Mouse (Mus musculus) lung, postnatal 10 days (tissue): ENCODE measurements around the gene Dxo.

Experiments used
- DNase-seq: peaks from one replicate; pipeline ENCODE4 v3.0.0; 2021

Gene Dxo

GRCm38 (mm10) chr17:34836155-34836855 lies 514 bp upstream of the Dxo start:
- DNase-seq = no peak

DNA sequence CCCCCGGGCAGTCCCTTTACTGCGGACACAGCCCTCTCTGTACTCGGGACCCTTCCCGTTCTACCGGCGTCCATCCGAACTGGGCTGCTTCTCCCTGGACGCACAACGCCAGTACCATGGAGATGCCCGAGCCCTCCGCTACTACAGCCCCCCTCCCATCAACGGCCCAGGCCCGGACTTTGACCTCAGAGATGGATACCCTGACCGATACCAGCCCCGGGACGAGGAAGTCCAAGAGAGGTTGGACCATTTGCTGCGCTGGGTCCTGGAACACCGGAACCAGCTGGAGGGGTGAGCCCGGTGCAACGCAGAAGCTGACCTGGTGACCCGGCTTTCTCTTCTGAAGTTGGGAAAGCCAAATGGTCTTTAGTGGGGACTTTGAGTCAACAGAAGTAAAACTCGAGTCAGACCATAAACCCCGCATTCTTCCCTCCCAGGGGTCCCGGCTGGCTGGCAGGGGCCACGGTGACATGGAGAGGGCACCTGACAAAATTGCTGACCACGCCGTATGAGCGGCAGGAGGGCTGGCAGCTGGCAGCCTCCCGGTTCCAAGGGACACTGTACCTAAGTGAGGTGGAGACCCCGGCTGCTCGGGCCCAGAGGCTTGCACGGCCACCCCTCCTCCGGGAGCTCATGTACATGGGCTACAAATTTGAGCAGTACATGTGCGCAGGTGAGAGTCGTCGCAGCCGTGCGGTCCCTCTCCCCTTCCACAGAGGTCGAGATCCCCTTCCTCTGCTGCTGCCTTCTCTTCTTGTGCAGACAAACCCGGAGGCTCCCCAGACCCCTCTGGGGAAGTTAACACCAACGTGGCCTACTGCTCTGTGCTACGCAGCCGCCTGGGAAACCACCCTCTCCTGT lies 875 bp downstream of the Dxo start:
- no peak for DNase-seq

DNA sequence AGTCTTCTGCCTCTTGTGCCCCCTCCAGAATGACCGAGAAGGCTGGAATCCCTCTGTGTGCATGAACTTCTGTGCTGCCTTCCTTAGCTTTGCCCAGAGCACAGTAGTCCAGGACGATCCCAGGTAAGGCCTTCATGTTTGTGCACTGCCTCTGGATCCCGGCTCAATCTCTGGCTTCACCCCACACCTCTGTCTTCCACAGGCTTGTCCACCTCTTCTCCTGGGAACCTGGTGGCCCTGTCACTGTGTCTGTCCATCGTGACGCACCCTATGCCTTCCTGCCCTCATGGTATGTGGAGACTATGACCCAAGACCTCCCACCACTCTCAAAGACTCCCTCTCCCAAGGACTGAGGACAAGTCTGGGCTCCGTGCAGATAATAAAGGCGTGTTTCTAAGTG lies 2.0 kb downstream of the Dxo start:
- no peak for DNase-seq

- no peak for DNase-seq
Measured at GRCm38 (mm10) chr17:34840736-34841307, 4.0 kb downstream of the Dxo start.

DNA sequence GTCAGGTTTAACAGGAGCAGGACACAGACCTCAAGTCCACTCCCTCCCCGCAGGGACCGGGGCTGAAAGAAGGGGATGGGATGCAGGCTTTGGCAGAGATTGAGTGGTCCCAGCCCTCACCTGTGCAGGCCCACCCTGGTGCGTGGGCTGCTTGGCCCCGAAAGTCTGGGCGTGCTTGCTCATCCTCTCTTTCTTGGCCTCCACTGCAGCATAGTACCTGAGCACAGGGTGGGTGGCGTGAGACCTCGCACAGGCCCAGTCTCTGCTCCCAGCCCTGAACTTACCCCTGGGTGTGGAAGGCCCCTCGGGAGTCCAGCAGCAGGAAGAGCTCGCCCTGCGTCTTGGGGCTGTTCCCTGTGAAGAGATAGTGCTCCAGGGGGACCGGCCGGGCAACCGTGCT lies 8.1 kb downstream of the Dxo start:
- DNase-seq = no peak

- DNase-seq = no peak
Measured at GRCm38 (mm10) chr17:34847192-34847591, 10.4 kb downstream of the Dxo start.

- no peak for DNase-seq
Measured at GRCm38 (mm10) chr17:34847615-34848014, 10.8 kb downstream of the Dxo start.

DNA sequence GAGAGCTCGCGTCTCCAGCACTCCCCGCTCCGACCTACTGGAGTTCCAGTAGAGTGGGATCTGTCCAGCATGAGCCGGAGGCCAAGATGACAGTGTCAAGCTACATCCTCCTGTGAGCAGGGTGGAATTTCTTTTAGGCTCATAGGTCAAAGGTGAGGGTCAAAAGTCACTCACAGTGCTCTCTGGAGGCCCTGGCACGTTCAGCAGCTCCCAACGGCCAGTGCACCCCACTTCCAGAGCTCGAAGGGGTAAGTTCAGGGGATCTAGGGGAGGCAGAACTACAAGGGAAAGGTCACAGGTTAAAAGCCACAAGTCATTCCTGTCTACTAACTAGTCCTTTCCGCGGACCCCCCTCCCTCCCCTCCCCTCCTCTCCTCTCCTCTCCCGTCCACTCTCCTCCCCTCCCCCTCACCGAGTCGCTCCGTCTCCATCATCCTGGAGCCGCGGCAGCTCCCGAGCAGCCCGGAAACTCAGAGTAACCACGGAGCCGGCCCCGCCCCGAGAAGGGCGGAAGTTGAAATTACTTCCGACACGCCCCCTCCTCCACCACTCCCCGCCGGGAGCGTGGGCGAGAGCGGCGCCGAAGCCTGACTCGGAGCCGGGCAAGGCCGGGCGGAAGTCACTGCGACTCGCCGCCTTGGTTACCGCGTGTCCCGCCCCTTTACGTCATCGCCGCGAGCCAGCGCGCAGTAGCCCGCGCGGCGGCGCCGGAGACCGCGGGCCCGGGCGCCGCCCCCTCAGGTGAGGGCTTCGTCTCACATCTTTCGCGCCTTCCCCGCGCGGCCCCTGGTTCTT lies 13.1 kb downstream of the Dxo start, which contains the start of the genes Skiv2l and Nelfe:
Gene Skiv2l (minus strand): TSS at position 489 of the 795 bp plus-strand sequence.
Gene Nelfe (plus strand): TSS at position 670 of the 795 bp plus-strand sequence.
- DNase-seq = peak; percentile 99

- DNase-seq = no peak
Measured at GRCm38 (mm10) chr17:34850517-34851125, 13.8 kb downstream of the Dxo start.

DNA sequence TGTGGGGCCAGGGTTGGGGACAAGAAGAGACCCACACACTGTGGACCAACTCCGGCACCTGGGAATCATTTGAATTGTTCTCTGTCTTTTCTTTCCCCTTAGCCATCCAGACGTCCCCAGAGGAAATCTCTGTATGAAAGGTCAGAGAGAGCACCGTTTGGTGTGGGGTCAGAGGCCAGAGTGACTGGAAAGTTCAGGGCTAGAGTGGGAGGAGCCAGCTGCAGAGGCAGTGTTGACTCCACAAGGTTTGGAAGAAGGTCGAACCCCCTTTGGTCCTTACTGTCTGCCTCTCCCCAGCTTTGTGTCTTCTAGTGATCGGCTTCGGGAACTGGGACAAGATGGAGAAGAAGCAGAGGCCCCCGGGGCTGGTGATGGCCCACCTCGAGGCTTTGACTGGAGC lies 16.7 kb downstream of the Dxo start:
- DNase-seq = no peak

DNA sequence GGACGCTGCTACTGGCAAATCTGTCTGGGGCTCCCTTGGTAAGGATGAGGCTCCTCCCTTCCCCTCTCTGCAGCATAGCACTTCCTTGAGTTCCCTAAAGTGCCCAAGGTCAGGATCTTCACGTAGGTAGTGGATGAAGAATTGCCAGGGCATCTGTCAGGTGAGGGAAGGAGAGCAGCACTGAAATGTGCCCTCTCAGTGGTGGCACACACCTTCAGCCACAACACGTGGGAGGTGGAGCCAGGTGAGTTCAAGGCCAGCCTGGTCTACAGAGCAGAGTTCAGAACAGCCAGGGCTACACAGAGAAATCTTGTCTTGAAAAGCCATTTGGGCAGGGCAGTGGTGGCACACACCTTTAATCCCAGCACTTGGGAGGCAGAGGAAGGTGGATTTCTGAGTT lies 17.9 kb downstream of the Dxo start:
- DNase-seq = no peak

GRCm38 (mm10) chr17:34855825-34856224 lies 19.0 kb downstream of the Dxo start:
- DNase-seq = peak; percentile 63

- DNase-seq = no peak
Measured at GRCm38 (mm10) chr17:34858670-34859069, 21.9 kb downstream of the Dxo start.

DNA sequence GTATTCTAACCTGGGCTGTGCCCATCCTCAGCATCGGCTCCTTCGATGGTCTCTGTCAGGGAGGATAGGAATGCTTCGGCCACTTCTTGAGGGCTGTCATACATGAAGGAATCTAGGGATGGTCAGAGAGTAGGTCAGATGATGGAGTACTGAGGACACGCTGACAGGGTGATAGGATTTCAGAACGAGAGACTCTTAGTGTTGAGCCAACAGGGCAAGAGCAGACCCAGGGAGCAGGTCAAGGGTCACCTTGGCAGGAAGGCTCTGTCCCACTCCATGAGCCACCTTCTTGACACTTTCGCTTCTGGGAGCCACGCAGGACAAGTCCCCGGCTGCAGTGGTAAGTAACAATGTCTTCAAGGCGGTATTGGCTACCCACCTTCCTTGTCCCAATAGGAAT lies 23.7 kb downstream of the Dxo start:
- no peak for DNase-seq

DNA sequence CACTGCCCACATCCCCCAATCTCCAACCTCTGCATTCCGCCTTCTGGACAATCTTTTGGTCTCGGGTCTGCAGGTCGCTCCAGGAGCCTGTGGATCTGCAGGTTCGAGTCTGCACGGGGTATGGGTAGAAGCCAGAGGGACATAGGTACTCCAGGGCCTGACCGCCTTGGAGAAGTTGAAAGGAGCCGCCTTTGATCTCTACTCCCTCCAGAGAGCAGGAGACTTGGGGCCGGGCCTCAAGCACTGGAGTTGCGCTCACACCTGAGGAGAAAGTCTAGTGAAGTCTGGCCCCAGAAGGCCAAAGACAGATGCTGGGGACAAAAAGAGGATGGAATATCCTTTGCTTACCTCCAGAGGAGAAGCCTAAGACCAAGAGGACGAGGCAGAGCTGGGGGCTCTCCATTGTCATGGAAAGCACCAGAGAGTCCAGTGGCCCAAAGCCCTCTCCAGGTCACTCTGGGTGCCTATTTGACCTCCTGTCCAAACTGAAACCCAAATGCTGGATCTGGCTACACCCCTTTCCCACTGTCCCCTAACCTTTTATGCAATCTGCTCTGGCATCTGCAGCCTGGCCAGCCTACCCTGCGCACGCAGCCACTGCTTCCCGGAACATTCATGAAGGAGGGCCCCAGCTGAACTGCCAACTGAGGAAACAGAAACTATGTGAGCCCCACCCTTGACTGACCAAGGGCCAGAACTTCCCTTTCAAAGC lies 25.0 kb downstream of the Dxo start:
- peak; percentile 34 for DNase-seq

DNA sequence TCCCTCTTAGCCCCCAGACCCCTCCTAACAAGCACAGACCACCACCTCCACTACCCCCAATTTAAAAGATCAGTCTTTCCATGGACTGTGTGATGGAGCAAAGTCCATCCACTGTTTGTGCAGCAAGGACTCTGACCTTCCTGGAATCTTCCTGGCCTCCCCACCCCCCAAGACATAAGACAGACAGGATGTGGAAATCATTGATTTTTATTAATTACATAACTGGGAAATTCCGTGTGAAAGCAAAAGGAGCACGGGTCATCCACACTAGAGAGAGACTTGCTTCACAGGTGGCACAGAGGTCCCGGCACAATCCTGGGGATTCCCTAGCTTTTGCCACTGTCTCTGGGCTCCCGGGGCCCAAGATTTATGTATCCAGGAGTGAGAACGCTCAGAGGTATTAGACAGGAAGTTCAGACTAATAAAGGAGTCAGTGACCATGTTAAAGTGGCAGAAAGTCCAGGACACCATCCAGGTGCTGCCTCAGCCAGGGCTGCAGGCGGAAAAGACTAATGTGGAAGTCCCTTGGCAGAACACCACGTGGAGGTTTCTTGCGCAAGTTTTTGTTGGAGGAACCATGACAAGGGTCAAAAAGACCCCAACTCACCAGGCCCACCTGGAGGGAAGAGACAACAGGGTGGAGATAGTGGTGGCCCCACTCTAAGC lies 25.7 kb downstream of the Dxo start, which contains the start of gene Cfb:
Gene Cfb (minus strand): TSS at position 103 of the 666 bp plus-strand sequence.
- DNase-seq = no peak

DNA sequence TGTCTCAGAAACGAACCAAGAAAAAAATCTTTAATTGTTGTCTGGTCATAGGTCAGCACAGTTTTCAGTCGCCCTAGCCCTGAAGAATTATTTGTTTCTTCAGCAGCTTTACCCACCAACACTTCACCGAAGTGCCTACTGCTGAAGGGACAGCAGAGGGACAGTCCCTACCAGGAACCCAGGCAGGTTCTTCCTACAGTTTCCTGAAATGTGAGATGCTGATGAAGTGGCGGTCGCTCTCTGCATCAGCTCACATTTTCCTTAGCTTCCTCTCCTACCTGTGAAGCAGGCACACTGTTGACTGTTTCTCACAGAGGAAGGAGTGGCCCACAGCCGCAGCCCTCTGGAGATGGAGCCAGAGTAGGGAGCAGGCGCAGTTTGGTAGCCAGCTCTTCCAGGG lies 29.2 kb downstream of the Dxo start:
- DNase-seq = no peak

- DNase-seq = no peak
Measured at GRCm38 (mm10) chr17:34874321-34874720, 37.5 kb downstream of the Dxo start.

DNA sequence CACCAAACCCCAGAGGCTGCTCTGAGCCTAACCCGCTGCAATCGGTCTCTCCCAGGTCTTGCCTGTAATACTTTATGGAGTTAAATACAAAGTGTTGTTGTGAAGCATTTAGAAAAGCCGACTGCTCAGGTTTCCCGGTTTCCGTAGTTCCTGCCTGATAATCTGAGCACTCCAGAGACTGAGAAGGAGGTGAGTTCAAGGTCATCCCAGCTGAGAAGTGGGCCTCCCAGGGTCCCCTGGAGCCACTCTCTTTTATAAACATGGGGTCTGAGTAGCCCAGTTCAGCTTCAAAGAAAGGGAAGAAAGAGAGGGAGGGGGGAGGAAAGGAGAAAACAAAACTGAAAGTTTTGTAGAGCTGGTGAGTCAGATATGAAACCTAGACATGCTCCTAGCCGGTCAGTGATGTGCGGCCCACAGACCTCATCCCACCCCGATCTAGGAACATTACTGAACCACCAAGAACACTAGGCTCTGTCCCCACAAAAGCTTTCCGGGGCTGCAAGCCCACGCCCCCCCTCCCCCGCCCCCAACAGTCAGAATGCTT lies 42.6 kb downstream of the Dxo start, which contains the start of gene Zbtb12:
Gene Zbtb12 (plus strand): TSS at position 148 of the 544 bp plus-strand sequence.
- no peak for DNase-seq

DNA sequence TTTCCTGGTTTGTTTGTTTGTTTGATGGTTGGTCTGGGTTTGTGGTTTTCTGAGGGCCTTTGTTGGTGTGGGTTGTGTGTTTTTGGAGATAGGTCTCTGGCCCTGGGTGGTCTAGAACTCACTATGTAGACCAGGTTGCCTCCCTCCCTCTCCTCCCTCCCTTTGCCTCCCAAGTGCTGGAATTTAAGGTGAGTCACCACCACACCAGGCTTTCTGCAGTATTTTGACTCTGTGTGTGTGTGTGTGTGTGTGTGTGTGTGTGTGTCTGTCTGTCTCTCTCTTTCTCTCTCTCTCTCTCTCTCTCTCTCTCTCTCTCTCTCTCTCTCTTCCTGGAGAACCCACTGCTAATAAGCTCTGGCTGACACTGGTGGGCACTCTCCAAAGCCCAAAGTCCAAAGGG lies 44.3 kb downstream of the Dxo start:
- DNase-seq = no peak
